Mouse (Mus musculus): Measurements from ENCODE around the gene Scap. TPM values are rescaled to one million over a fixed set of nuclear protein-coding genes. Genes with fewer than 3 reads are reported as not detected.

Gene Scap
- polyA plus RNA-seq, 1 experiment from 2014 or later: 28.4 TPM

- H3K4me2 ChIP-seq (replicated peaks; ENCODE audit: low read depth, low read length): no peak overlapping the region
- H3K9ac ChIP-seq (replicated peaks; ENCODE audit: low read depth, low read length): no peak overlapping the region
- ATAC-seq (ENCODE audit: insufficient number of reproducible peaks, insufficient read depth, low FRiP score, low read depth): no peak
- WGBS: 92% methylated on average over 8 of the region's 8 CpGs
- no peak overlapping the region for H3K4me3 ChIP-seq (ENCODE audit: low read depth, low read length)
- H3K4me1 ChIP-seq (ENCODE audit: control insufficient read depth, insufficient read depth, low read length): no peaks in the 10 kb centered on the region
- no peak overlapping the region for H3K27ac ChIP-seq (ENCODE audit: low read length)
- H3K27me3 ChIP-seq (ENCODE audit: control insufficient read depth, insufficient read depth, low read length): no peaks in the 10 kb centered on the region
- peaks cover 30% of the 10 kb centered on the region for H3K36me3 ChIP-seq (ENCODE audit: control insufficient read depth, insufficient read depth, low read length)
- H3K9me3 ChIP-seq (ENCODE audit: control insufficient read depth, low read depth, low read length): no peaks in the 10 kb centered on the region
Measured at GRCm38 (mm10) chr9:110379361-110379760, 46.3 kb downstream of the Scap start.

GRCm38 (mm10) chr9:110380662-110381061, 47.6 kb downstream of the Scap start:
- peak; percentile 61; the same call in 1 of the 2 replicates for ATAC-seq (ENCODE audit: insufficient number of reproducible peaks, insufficient read depth, low FRiP score, low read depth)
- WGBS: 25% methylated on average over 21 of the region's 21 CpGs
- H3K36me3 ChIP-seq (ENCODE audit: control insufficient read depth, insufficient read depth, low read length): peaks cover 41% of the 10 kb centered on the region
- H3K27ac ChIP-seq (ENCODE audit: low read length): no peak overlapping the region
- H3K27me3 ChIP-seq (ENCODE audit: control insufficient read depth, insufficient read depth, low read length): no peaks in the 10 kb centered on the region
- H3K4me2 ChIP-seq (replicated peaks; ENCODE audit: low read depth, low read length): no peak overlapping the region
- no peaks in the 10 kb centered on the region for H3K9me3 ChIP-seq (ENCODE audit: control insufficient read depth, low read depth, low read length)
- no peaks in the 10 kb centered on the region for H3K4me1 ChIP-seq (ENCODE audit: control insufficient read depth, insufficient read depth, low read length)
- H3K9ac ChIP-seq (replicated peaks; ENCODE audit: low read depth, low read length): no peak overlapping the region
- H3K4me3 ChIP-seq (ENCODE audit: low read depth, low read length): no peak overlapping the region

GRCm38 (mm10) chr9:110381292-110381691, 48.2 kb downstream of the Scap start:
- no peak overlapping the region for H3K4me2 ChIP-seq (replicated peaks; ENCODE audit: low read depth, low read length)
- H3K9me3 ChIP-seq (ENCODE audit: control insufficient read depth, low read depth, low read length): no peaks in the 10 kb centered on the region
- 0 out of 2 replicates have a peak, but pooled peaks have one; percentile 21 for ATAC-seq (ENCODE audit: insufficient number of reproducible peaks, insufficient read depth, low FRiP score, low read depth)
- H3K36me3 ChIP-seq (ENCODE audit: control insufficient read depth, insufficient read depth, low read length): peaks cover 47% of the 10 kb centered on the region
- H3K9ac ChIP-seq (replicated peaks; ENCODE audit: low read depth, low read length): no peak overlapping the region
- WGBS: 76% methylated on average over 12 of the region's 12 CpGs
- no peak overlapping the region for H3K4me3 ChIP-seq (ENCODE audit: low read depth, low read length)
- H3K4me1 ChIP-seq (ENCODE audit: control insufficient read depth, insufficient read depth, low read length): no peaks in the 10 kb centered on the region
- H3K27ac ChIP-seq (ENCODE audit: low read length): no peak overlapping the region
- H3K27me3 ChIP-seq (ENCODE audit: control insufficient read depth, insufficient read depth, low read length): no peaks in the 10 kb centered on the region

- H3K4me1 ChIP-seq (ENCODE audit: control insufficient read depth, insufficient read depth, low read length): no peaks in the 10 kb centered on the region
- 83% methylated on average over 7 of the region's 7 CpGs for WGBS
- no peak for ATAC-seq (ENCODE audit: insufficient number of reproducible peaks, insufficient read depth, low FRiP score, low read depth)
- H3K36me3 ChIP-seq (ENCODE audit: control insufficient read depth, insufficient read depth, low read length): peaks cover 64% of the 10 kb centered on the region
- H3K27me3 ChIP-seq (ENCODE audit: control insufficient read depth, insufficient read depth, low read length): no peaks in the 10 kb centered on the region
- no peaks in the 10 kb centered on the region for H3K9me3 ChIP-seq (ENCODE audit: control insufficient read depth, low read depth, low read length)
- no peak overlapping the region for H3K4me3 ChIP-seq (ENCODE audit: low read depth, low read length)
- H3K4me2 ChIP-seq (replicated peaks; ENCODE audit: low read depth, low read length): no peak overlapping the region
- H3K9ac ChIP-seq (replicated peaks; ENCODE audit: low read depth, low read length): no peak overlapping the region
- no peak overlapping the region for H3K27ac ChIP-seq (ENCODE audit: low read length)
Measured at GRCm38 (mm10) chr9:110384369-110384929, 51.4 kb downstream of the Scap start.

- Histone ChIP-seq H3K9ac (replicated peaks; ENCODE audit: low read depth, low read length) (no peak overlapping the region), H3K4me1 (ENCODE audit: control insufficient read depth, insufficient read depth, low read length) (no peaks in the 10 kb centered on the region), H3K36me3 (ENCODE audit: control insufficient read depth, insufficient read depth, low read length) (peaks cover 77% of the 10 kb centered on the region), H3K27me3 (ENCODE audit: control insufficient read depth, insufficient read depth, low read length) (no peaks in the 10 kb centered on the region), H3K27ac (ENCODE audit: low read length) (no peak overlapping the region), H3K9me3 (ENCODE audit: control insufficient read depth, low read depth, low read length) (no peaks in the 10 kb centered on the region), H3K4me2 (replicated peaks; ENCODE audit: low read depth, low read length) (no peak overlapping the region), H3K4me3 (ENCODE audit: low read depth, low read length) (no peak overlapping the region)
- 95% methylated on average over 7 of the region's 7 CpGs for WGBS
- no peak for ATAC-seq (ENCODE audit: insufficient number of reproducible peaks, insufficient read depth, low FRiP score, low read depth)
Measured at GRCm38 (mm10) chr9:110388011-110388410, 54.9 kb downstream of the Scap start.

GRCm38 (mm10) chr9:110390843-110391242, 57.8 kb downstream of the Scap start:
- H3K9ac ChIP-seq (replicated peaks; ENCODE audit: low read depth, low read length): no peak overlapping the region
- no peaks in the 10 kb centered on the region for H3K9me3 ChIP-seq (ENCODE audit: control insufficient read depth, low read depth, low read length)
- H3K4me3 ChIP-seq (ENCODE audit: low read depth, low read length): no peak overlapping the region
- no peak overlapping the region for H3K27ac ChIP-seq (ENCODE audit: low read length)
- ATAC-seq (ENCODE audit: insufficient number of reproducible peaks, insufficient read depth, low FRiP score, low read depth): no peak
- peaks cover 64% of the 10 kb centered on the region for H3K36me3 ChIP-seq (ENCODE audit: control insufficient read depth, insufficient read depth, low read length)
- no peak overlapping the region for H3K4me2 ChIP-seq (replicated peaks; ENCODE audit: low read depth, low read length)
- no peaks in the 10 kb centered on the region for H3K27me3 ChIP-seq (ENCODE audit: control insufficient read depth, insufficient read depth, low read length)
- WGBS: 87% methylated on average over 3 of the region's 3 CpGs
- H3K4me1 ChIP-seq (ENCODE audit: control insufficient read depth, insufficient read depth, low read length): no peaks in the 10 kb centered on the region

GRCm38 (mm10) chr9:110393295-110393694, 60.2 kb downstream of the Scap start:
- Histone ChIP-seq H3K4me1 (ENCODE audit: control insufficient read depth, insufficient read depth, low read length) (no peaks in the 10 kb centered on the region), H3K4me3 (ENCODE audit: low read depth, low read length) (no peak overlapping the region), H3K4me2 (replicated peaks; ENCODE audit: low read depth, low read length) (no peak overlapping the region), H3K9me3 (ENCODE audit: control insufficient read depth, low read depth, low read length) (no peaks in the 10 kb centered on the region), H3K27me3 (ENCODE audit: control insufficient read depth, insufficient read depth, low read length) (no peaks in the 10 kb centered on the region), H3K9ac (replicated peaks; ENCODE audit: low read depth, low read length) (no peak overlapping the region), H3K27ac (ENCODE audit: low read length) (no peak overlapping the region), H3K36me3 (ENCODE audit: control insufficient read depth, insufficient read depth, low read length) (peaks cover 52% of the 10 kb centered on the region)
- no peak for ATAC-seq (ENCODE audit: insufficient number of reproducible peaks, insufficient read depth, low FRiP score, low read depth)
- 85% methylated on average over 4 of the region's 4 CpGs for WGBS

GRCm38 (mm10) chr9:110400650-110401049, 67.6 kb downstream of the Scap start:
- ATAC-seq (ENCODE audit: insufficient number of reproducible peaks, insufficient read depth, low FRiP score, low read depth): peak; percentile 49; the same call in 1 of the 2 replicates
- Histone ChIP-seq H3K36me3 (ENCODE audit: control insufficient read depth, insufficient read depth, low read length) (peaks cover 14% of the 10 kb centered on the region), H3K9me3 (ENCODE audit: control insufficient read depth, low read depth, low read length) (no peaks in the 10 kb centered on the region), H3K4me3 (ENCODE audit: low read depth, low read length) (no peak overlapping the region), H3K4me1 (ENCODE audit: control insufficient read depth, insufficient read depth, low read length) (no peaks in the 10 kb centered on the region), H3K27me3 (ENCODE audit: control insufficient read depth, insufficient read depth, low read length) (no peaks in the 10 kb centered on the region), H3K4me2 (replicated peaks; ENCODE audit: low read depth, low read length) (no peak overlapping the region), H3K9ac (replicated peaks; ENCODE audit: low read depth, low read length) (no peak overlapping the region), H3K27ac (ENCODE audit: low read length) (no peak overlapping the region)
- WGBS: 79% methylated on average over 5 of the region's 5 CpGs

- no peak overlapping the region for H3K4me2 ChIP-seq (replicated peaks; ENCODE audit: low read depth, low read length)
- WGBS: 90% methylated on average over 2 of the region's 2 CpGs
- ATAC-seq (ENCODE audit: insufficient number of reproducible peaks, insufficient read depth, low FRiP score, low read depth): no peak
Measured at GRCm38 (mm10) chr9:110402731-110403130, 69.6 kb downstream of the Scap start.

More at GRCm38 (mm10) chr9:110402731-110403130, 69.6 kb downstream of the Scap start:
- Histone ChIP-seq H3K4me1 (ENCODE audit: control insufficient read depth, insufficient read depth, low read length) (peaks cover 7% of the 10 kb centered on the region), H3K27me3 (ENCODE audit: control insufficient read depth, insufficient read depth, low read length) (no peaks in the 10 kb centered on the region), H3K9me3 (ENCODE audit: control insufficient read depth, low read depth, low read length) (no peaks in the 10 kb centered on the region), H3K4me3 (ENCODE audit: low read depth, low read length) (no peak overlapping the region), H3K27ac (ENCODE audit: low read length) (no peak overlapping the region), H3K36me3 (ENCODE audit: control insufficient read depth, insufficient read depth, low read length) (peaks cover 9% of the 10 kb centered on the region), H3K9ac (replicated peaks; ENCODE audit: low read depth, low read length) (no peak overlapping the region)

Data from stomach, embryonic 14.5 days (tissue).